Mouse (Mus musculus): Measurements from ENCODE around the gene H2afb3.

DNA sequence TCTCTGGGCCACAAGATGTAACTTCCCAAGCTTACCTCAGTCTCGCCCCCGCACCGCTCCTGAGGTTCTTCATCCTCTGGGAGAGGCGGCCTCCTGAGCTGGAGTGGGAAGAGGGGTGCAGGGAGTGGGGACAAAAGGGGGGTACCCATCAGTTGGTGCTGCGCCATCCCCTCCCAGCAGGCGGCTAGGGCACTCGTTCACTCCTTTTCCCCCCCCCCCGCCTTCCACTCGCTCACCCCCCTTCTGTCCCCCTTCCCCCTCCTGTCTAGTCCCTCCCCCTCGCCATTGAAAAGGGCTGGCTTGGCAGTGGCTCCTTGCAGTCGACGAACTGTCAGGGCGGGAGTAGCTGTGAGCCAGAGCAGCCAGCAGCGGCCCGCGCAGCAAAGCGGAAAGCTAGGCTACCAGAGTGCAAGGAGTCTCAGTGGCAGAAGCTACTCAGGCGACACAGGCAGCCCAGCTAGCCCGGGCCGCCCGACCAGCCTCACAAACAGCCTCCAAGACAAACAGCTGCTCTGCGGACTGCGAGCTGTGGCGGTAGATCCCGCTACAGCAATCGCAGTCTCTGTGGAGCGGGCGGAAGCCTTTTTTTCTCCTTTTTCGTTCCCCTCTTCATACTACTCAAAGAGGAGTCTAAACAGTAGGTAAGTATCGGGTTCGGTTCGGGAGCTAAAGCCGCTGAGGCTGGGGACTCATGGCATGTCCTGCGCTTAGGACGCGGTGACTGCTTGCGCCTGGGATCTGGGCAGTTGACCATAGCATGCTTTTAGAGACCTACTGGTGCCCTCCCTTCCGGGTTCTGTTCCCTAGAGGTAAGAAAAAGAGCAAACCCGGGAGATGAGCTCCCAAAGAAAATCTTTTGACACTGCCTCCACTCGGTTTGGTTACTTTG, 22.6 kb downstream of the H2afb3 start, which contains the start of gene Pcdh11x:
- TF ChIP-seq EP300 (IDR thresholded peaks at IDR 0.05; ENCODE audit: low read depth) (no peak), CTCF (IDR thresholded peaks at IDR 0.05; ENCODE audit: low read depth) (no peak)

Data from heart, postnatal 0 days (tissue).